Mouse (Mus musculus): Measurements from ENCODE around the gene Jade2. TPM values are rescaled to one million over a fixed set of nuclear protein-coding genes. Genes with fewer than 3 reads are reported as not detected.

The Jade2 gene
- polyA plus RNA-seq (2017; shearing (Covaris generic)) = 8.5 TPM

GRCm38 (mm10) chr11:51857081-51857671 lies at the start of gene Jade2:
Gene Jade2, minus strand, starts transcription at chr11:51857653.

Other genes with a start within 250 kb of the Jade2 start
- gene Nhp2, start 237.9 kb downstream of the Jade2 start, polyA plus RNA-seq (2017; shearing (Covaris generic)) = 136 TPM
- gene Rmnd5b, start 221.8 kb downstream of the Jade2 start, polyA plus RNA-seq (2017; shearing (Covaris generic)) = 105 TPM
- gene N4bp3, start 206.8 kb downstream of the Jade2 start, polyA plus RNA-seq (2017; shearing (Covaris generic)) = 8.6 TPM
- gene D930048N14Rik, start 206.7 kb downstream of the Jade2 start, polyA plus RNA-seq (2017; shearing (Covaris generic)) = 0.63 TPM
- gene 0610009B22Rik, start 168.8 kb downstream of the Jade2 start, polyA plus RNA-seq (2017; shearing (Covaris generic)) = 21.9 TPM
- 19.7 TPM for gene Sec24a, start 94.0 kb downstream of the Jade2 start, polyA plus RNA-seq (2017; shearing (Covaris generic))
- 127 TPM for gene Sar1b, start 94.0 kb downstream of the Jade2 start, polyA plus RNA-seq (2017; shearing (Covaris generic))
- 116 TPM for gene Cdkn2aipnl, start 110.0 kb upstream of the Jade2 start, polyA plus RNA-seq (2017; shearing (Covaris generic))
- 328 TPM for gene Ube2b, start 143.1 kb upstream of the Jade2 start, polyA plus RNA-seq (2017; shearing (Covaris generic))
- 7.1 TPM for gene Cdkl3, start 146.6 kb upstream of the Jade2 start, polyA plus RNA-seq (2017; shearing (Covaris generic))
- 6.3 TPM for gene Ppp2ca, start 241.0 kb upstream of the Jade2 start, polyA plus RNA-seq (2017; shearing (Covaris generic))

All from CD4-positive, CD25-positive, alpha-beta regulatory T cell, adult 9 weeks (primary cell).